Mouse (Mus musculus) cerebellum, adult 9-11 months (tissue): ENCODE measurements at regions not wholly inside any gene's neighbourhood (a gene's known extent, or its start where the extent isn't known, plus 50 kb on each side); places are given as distances from the start of the nearest gene placed in this dataset.

ENCODE experiments used
- DNase-seq: peaks from one replicate; pipeline ENCODE4 v3.0.0; 2022

GRCm38 (mm10) chr9:112608932-112609331 lies 373.2 kb upstream of the Arpp21 start:
- no peak for DNase-seq

DNA sequence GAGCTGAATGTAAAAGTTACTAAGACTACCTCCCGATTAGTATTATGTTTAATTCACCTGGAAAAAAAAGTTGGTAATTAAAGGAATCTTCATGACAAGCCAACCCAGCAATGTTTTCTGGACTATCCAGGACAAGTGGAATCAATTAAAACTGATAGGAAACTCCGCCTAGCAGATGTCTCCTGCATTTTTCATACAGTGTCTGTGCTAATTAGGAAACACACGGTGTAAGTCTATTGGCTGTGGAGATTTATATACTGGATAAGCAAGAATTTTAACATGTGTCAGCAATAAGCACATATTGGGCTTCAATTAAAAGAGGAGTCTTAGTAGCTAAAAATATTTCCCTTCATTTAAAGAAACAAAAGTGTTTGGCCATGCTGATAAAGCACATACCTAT lies 371.5 kb upstream of the Arpp21 start:
- no peak for DNase-seq

- DNase-seq = peak; percentile 63
Observed at GRCm38 (mm10) chr9:112595731-112596130, 360.0 kb upstream of the Arpp21 start.

DNA sequence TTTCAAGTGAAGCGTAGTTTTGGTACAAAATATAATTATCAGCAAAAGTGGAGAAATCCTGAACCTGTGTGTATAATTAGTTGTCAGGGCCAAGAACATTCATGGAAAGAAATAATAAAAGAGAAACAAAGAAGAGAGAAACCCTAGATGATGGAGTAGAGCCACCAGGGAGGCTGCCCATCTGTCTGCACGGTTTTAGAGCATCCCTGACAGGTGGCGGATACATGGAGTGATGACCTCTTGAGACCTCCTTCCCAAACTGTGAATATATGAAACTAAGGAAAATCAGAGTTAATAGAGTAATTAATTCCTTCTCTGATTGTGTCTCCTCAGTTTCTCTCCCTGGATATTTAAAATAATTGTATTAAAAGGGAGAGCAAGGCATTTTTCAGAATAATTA lies 354.5 kb upstream of the Arpp21 start:
- peak; percentile 55 for DNase-seq

GRCm38 (mm10) chr9:112573316-112573715 lies 337.6 kb upstream of the Arpp21 start:
- no peak for DNase-seq

- no peak for DNase-seq
Observed at GRCm38 (mm10) chr9:112561348-112561747, 325.6 kb upstream of the Arpp21 start.

- peak; percentile 7 for DNase-seq
Observed at GRCm38 (mm10) chr9:112560226-112560625, 324.5 kb upstream of the Arpp21 start.

GRCm38 (mm10) chr9:112537924-112538323 lies 302.2 kb upstream of the Arpp21 start:
- no peak for DNase-seq

DNA sequence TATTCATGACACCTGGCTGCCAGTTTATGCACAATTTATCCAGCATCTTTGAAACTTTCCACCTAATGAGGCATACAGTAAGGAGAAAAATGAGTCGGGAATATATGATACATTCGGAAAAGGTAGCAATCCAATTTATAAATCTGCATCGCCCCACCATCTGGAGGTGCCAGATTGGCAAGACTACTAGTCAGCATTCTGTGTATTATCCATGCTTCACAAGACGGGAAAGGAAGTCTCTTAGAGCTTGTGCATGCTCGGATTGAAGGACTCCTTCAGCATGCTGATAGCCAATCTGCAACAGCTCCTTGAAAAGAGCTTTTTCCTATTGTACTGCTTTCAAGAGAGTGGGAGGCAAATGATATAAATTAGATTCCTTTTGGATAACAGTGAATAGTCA lies 289.6 kb upstream of the Arpp21 start:
- peak; percentile 68 for DNase-seq

- DNase-seq = peak; percentile 37
Observed at GRCm38 (mm10) chr9:112523251-112523650, 287.5 kb upstream of the Arpp21 start.

DNA sequence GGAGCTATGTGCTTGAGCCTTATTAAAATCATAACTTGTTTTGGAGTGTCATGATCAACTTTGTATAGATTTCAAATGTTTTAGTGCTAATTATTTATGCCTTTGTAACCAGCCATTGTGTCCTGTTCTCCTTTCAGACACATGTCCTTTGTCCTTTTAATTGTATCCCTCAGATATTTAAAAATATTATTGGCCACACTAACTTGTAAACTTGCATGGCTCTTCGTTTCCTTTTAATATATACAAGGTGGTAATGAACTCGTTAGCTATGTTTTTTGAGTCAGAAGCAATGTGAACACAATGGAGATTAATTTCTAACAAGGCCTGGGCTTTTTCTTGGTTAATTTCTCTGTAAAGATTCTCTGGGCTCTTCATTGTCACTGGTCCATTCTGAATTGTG lies 275.0 kb upstream of the Arpp21 start:
- DNase-seq = no peak

GRCm38 (mm10) chr9:112506871-112507270 lies 271.1 kb upstream of the Arpp21 start:
- no peak for DNase-seq

DNA sequence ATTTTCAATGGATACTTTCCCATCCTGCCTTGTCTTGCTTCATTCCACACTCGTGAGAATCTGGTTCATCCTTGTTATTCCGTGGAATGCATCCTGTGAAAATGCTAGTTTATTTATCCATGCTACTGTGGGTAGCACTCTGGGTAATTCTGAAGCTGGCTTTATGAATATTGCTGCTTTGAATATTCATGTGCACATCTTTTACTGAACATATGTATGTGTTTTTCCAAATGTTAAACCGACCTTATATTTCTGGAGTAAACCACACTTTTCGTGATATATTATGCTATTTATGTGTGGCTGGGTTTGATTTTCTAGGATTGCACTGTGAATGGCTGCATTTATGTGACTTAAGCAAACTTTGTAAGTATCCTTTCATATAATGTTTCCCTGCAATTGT lies 262.9 kb upstream of the Arpp21 start:
- DNase-seq = no peak

GRCm38 (mm10) chr9:112495930-112496527 lies 260.3 kb upstream of the Arpp21 start:
- no peak for DNase-seq

GRCm38 (mm10) chr9:112490963-112491362 lies 255.2 kb upstream of the Arpp21 start:
- peak; percentile 88 for DNase-seq

DNA sequence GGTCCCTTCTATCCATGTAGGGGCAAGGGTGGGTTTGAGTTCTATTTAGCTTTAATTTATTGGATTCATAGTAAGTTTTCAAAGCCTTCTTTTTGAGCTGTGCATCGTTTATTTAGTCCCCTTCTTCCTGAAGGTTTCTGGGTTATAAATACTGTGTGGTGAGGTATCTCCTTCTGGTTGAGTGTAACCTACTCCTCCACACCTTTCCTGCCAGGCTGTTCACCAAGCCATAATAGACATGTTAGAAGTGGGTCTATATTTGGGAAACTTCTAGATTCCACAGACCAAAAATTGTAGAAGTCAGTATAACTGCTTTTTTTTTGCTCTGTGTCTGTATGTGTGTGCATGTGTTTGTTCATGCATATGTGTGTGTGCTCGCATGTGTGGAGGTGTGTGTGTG lies 240.9 kb upstream of the Arpp21 start:
- DNase-seq = no peak

DNA sequence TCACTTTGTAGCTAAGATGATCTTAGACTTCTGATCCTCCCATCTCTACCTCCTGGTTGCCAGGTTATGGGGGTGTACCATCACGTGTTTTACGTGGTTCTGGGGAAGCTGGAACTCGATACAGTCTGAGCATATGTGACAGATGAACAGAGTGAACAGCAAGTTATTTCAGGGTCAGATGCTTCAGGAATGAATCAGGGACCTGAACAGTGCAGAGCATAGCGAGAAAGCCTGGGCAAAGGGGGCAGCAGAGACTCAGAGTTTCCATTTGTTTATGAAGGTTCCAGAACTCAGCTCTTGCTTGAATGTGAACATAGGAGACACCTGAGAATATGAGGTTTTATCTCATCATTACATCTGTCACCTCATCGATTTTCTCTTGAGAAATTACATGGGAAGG lies 221.9 kb upstream of the Arpp21 start:
- no peak for DNase-seq

GRCm38 (mm10) chr9:112454706-112455105 lies 219.0 kb upstream of the Arpp21 start:
- DNase-seq = peak; percentile 97

DNA sequence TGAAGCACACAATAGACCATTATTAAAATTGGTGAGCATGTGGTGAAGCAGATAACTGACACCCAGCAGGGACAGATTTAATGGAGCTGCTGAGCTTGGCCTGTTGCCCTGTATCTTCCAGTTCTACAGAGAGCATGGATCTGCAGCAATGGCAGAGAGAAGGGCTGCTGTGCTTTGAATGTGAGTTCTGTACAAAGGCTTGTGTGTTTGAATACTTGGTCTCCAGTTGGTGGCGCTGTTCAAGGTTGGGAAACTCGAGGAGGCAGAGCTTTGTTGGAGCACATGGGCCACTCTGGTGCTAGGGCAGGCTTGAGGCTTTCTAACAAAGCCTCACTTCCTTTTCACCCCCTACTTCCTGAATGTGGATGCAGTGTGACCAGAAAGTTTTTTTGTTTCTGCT lies 211.8 kb upstream of the Arpp21 start:
- DNase-seq = peak; percentile 83

- no peak for DNase-seq
Observed at GRCm38 (mm10) chr9:112446981-112447380, 211.2 kb upstream of the Arpp21 start.

- no peak for DNase-seq
Observed at GRCm38 (mm10) chr9:112446027-112446352, 210.3 kb upstream of the Arpp21 start.

GRCm38 (mm10) chr9:112445230-112446026 lies 209.7 kb upstream of the Arpp21 start:
- DNase-seq = no peak

- peak; percentile 59 for DNase-seq
Observed at GRCm38 (mm10) chr9:112444220-112444619, 208.5 kb upstream of the Arpp21 start.

DNA sequence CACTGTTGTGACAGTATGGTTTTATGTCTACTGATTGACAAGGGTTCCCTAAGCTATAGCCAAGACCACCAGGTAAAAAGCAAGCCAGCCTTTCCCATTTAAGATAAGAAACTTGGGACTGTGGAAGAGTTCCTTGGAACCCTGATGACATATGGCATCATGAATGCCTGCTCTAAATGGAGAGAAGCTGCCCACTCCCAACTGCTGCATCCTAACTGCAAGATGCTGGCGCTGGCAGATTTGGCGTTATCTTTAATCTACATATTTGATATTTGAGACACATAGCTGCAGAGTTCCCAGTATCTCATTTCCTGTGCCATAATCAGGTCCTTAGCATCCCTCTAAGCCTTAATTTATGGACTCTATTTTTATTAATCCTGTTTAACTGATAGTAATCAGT lies 200.4 kb upstream of the Arpp21 start:
- no peak for DNase-seq

GRCm38 (mm10) chr9:112431920-112432437 lies 196.2 kb upstream of the Arpp21 start:
- DNase-seq = no peak
